Mouse (Mus musculus) retina, postnatal 1 day (tissue): ENCODE measurements around the gene Spef1.

ENCODE experiments used
- DNase-seq: peaks from one replicate; pipeline ENCODE4 v3.0.0-alpha.2; 2012

The Spef1 gene

GRCm38 (mm10) chr2:131140533-131140905 lies 46.6 kb downstream of the Spef1 start:
- DNase-seq: no peak

GRCm38 (mm10) chr2:131139886-131140532 lies 47.1 kb downstream of the Spef1 start:
- DNase-seq: no peak

- no peak for DNase-seq
These were observed 47.8 kb downstream of the Spef1 start for GRCm38 (mm10) chr2:131139287-131139686.

GRCm38 (mm10) chr2:131138760-131139159 lies 48.3 kb downstream of the Spef1 start:
- no peak for DNase-seq

GRCm38 (mm10) chr2:131138296-131138695 lies 48.8 kb downstream of the Spef1 start:
- no peak for DNase-seq

GRCm38 (mm10) chr2:131135521-131136139 lies 51.5 kb downstream of the Spef1 start:
- no peak for DNase-seq

- DNase-seq: no peak
These were observed 52.2 kb downstream of the Spef1 start for GRCm38 (mm10) chr2:131134826-131135400.

GRCm38 (mm10) chr2:131134381-131134780 lies 52.7 kb downstream of the Spef1 start:
- no peak for DNase-seq

GRCm38 (mm10) chr2:131132930-131133547 lies 54.0 kb downstream of the Spef1 start, which contains the start of gene Gm11037:
Gm11037 (plus strand) TSS chr2:131133497.
- DNase-seq: no peak

- no peak for DNase-seq
These were observed 54.8 kb downstream of the Spef1 start for GRCm38 (mm10) chr2:131132111-131132888.

- no peak for DNase-seq
These were observed 56.2 kb downstream of the Spef1 start for GRCm38 (mm10) chr2:131130849-131131248.

- DNase-seq: no peak
These were observed 57.2 kb downstream of the Spef1 start for GRCm38 (mm10) chr2:131129836-131130235.

GRCm38 (mm10) chr2:131128636-131129157 lies 58.4 kb downstream of the Spef1 start:
- DNase-seq: no peak

- no peak for DNase-seq
These were observed 58.9 kb downstream of the Spef1 start for GRCm38 (mm10) chr2:131128211-131128610.

GRCm38 (mm10) chr2:131127161-131127730 lies 59.8 kb downstream of the Spef1 start, which contains the start of gene Hspa12b:
Hspa12b (plus strand) TSS chr2:131127280.
- peak; percentile 65 for DNase-seq

GRCm38 (mm10) chr2:131125964-131126815 lies 60.9 kb downstream of the Spef1 start:
- DNase-seq: no peak

- no peak for DNase-seq
These were observed 61.7 kb downstream of the Spef1 start for GRCm38 (mm10) chr2:131125157-131125963.

- DNase-seq: no peak
These were observed 62.9 kb downstream of the Spef1 start for GRCm38 (mm10) chr2:131124166-131124565.
